Mouse (Mus musculus) heart, adult 2 months (tissue): ENCODE data around the gene Lsm14b.

Experiments used
- CTCF ChIP-seq: fragments of 200-600 bp; IDR thresholded peaks from 2 replicates; pipeline ENCODE4 v1.8.1; 2022; ENCODE audit warnings: antibody characterized with exemption, mild to moderate bottlenecking, moderate library complexity
- EP300 ChIP-seq: fragments of 200-500 bp; IDR thresholded peaks from 2 replicates; pipeline ENCODE4 v1.6.1; 2011; ENCODE audit warnings: low read depth, low read length, control low read depth; ENCODE audit not compliant: insufficient read depth

DNA sequence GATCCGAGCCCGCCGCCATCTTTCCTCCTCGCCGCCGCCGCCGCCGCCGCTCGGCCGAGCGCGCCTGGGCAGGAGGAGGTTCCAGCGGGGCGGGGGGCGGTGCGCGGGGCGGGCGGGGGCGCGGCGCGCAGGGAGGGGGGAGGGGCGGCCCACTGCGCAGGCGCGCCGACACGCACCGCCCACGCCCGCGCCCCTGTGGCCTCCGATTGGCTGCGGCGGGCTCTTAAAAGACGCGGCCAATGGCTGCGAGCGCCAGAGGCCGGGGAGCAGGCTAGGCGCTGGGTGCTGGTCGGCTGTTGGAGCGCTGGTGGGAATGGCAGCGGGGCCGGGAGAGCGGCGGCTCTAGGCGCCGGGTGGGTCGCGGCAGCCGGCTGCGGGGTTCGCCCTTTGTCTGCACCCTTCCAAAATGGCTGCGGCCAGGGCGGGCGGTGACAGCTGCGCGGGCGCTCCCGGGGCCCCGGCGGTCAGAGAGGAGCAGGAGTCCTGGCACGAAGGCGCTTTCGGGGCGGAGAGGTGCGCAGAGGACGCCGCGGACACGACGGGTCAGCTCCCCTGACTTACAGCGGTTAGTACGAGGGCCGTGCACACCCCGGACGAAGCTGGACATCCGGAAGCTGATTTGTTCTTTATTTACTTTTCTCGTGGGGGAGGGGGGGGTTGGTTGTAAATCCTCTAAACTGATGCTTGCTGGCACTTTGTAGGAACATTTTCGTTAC is 48.0 kb upstream of the Lsm14b start, which contains the start of gene Taf4:
- TF ChIP-seq CTCF: no peak
- no peak for TF ChIP-seq EP300
